ENCODE assay signal across 9 mouse cellular contexts in genomic region chr5:62581699-62582098, GRCm38 (mm10).
"Had no signal": no experiment of that assay in that cellular context is flagged by ENCODE, and none has a peak within 500 bp of the region (broad histone marks: within the 10 kb centered on the region; RNA-seq: fewer than 3 reads in every experiment).

No protein-coding gene starts in this region.

- DNase-seq: kidney, adult 18-20 months; kidney, postnatal 10 days; left cerebral cortex, postnatal 4 days; lung, adult 18-20 months; right cerebral cortex, postnatal 14 days; thymus, postnatal 36 days had no signal

- H3K27ac ChIP-seq: limb, embryonic 13.5 days; liver, embryonic 14.5 days; midbrain, embryonic 12.5 days had no signal

- H3K9me3 ChIP-seq: limb, embryonic 13.5 days; midbrain, embryonic 12.5 days had no signal

- H3K4me2 ChIP-seq: limb, embryonic 13.5 days; midbrain, embryonic 12.5 days had no signal

- H3K36me3 ChIP-seq: limb, embryonic 13.5 days; midbrain, embryonic 12.5 days had no signal

- H3K9ac ChIP-seq: limb, embryonic 13.5 days; liver, embryonic 14.5 days; midbrain, embryonic 12.5 days had no signal

- H3K4me3 ChIP-seq: limb, embryonic 13.5 days; midbrain, embryonic 12.5 days had no signal

- H3K27me3 ChIP-seq: limb, embryonic 13.5 days; midbrain, embryonic 12.5 days had no signal

- H3K4me1 ChIP-seq: limb, embryonic 13.5 days had no signal
